Mouse (Mus musculus): ENCODE measurements around the gene Slmap.
"Not testable (repeated sequence)": the region's sequence is repeated elsewhere in the genome, so short reads cannot be mapped to it uniquely, and the experiment has no call there.

Slmap gene

GRCm38 (mm10) chr14:26534757-26535479 lies at the start of gene Slmap:
Gene Slmap (minus strand): TSS chr14:26534931.
- DNase-seq (ENCODE audit: low spot score): peak; percentile 98

DNA sequence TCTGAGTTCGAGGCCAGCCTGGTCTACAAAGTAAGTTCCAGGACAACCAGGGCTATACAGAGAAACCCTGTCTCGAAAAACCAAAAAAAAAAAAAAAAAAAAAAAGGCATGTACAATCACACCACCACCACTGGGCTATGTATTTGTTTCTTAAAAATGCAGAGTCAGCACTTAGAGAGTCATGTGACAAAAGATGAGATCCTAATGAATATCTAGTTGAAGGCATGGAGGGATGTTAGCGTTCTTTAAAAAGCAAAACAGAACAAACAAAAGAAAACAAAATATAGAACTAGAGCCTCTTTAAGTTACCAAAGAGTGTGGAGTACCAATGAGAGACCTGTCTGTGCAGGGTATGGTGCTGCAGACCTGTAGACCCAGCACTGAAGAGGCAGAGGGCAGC lies 48.9 kb upstream of the Slmap start:
- no peak for DNase-seq (ENCODE audit: low spot score)

DNA sequence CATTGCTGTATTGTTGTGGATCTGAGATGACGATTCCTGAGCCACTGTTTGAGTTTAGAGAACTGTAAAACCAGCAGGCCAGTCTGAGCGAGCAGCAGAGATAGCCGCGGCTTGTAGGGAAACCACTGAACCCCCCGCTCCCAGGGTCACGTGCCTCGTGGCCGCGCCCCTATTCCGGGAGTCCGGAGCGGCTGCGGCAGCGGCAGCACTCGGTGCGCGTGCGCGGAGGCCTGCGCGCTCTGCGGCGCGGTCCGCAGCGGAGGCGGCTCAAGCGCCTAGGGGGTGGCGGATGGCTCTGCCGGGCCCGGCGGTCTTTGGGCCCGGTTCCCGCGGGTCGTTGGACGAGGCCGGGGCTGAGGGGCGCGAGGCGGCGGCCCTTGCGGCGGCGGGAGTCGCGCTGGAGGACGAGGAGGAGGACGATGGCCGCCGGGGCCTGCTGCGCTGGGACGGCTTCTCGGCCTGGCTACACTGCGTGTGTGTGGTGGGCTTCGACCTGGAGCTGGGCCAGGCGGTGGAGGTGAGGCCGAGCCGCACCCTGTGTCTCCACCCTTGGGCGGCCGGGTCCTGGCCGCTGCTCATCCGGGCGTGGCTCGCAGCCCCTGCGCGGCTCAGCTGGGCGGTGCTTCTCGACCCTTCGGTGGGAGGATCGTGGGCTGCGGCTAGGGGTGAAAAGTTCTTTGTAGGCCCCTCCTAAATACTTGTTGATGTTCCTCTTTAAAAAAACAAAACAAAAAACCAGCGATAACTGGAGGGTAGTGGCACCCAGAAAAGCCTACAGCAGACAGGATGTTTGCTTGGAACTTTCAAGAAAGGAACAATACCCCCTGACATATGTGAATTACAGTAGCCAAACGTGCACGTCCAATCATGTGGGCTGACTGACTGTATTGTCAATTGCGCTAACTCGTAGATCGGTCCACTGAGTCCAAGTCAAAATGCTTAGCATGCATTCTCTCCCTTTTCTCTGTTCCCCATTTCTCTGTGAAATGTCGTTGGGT lies 44.9 kb upstream of the Slmap start:
- DNase-seq (ENCODE audit: low spot score): peak; percentile 89

GRCm38 (mm10) chr14:26578791-26579191 lies 44.1 kb upstream of the Slmap start:
- no peak for DNase-seq (ENCODE audit: low spot score)

- DNase-seq (ENCODE audit: low spot score): no peak
Observed at GRCm38 (mm10) chr14:26576255-26576780, 41.6 kb upstream of the Slmap start.

DNA sequence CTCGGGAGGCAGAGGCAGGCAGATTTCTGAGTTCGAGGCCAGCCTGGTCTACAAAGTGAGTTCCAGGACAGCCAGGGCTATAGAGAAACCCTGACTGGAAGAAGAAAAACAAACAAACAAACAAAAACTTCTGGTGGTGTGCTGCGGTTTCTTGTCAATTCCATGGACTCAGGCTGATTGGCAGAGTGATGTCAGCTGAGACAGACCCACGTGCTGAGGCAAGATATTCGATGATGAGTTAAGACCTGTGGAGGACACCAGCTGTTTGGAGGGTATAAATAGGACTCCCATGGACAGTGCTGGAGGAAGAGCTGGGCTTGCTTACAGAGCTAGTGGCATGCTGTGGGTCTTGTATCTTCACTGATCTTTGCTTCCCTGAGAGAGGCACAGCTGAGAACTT lies 38.8 kb upstream of the Slmap start, which contains the start of gene Dennd6a:
Dennd6a (plus strand) TSS at position 301 of the 400 bp plus-strand sequence.
- DNase-seq (ENCODE audit: low spot score): not testable (repeated sequence)

DNA sequence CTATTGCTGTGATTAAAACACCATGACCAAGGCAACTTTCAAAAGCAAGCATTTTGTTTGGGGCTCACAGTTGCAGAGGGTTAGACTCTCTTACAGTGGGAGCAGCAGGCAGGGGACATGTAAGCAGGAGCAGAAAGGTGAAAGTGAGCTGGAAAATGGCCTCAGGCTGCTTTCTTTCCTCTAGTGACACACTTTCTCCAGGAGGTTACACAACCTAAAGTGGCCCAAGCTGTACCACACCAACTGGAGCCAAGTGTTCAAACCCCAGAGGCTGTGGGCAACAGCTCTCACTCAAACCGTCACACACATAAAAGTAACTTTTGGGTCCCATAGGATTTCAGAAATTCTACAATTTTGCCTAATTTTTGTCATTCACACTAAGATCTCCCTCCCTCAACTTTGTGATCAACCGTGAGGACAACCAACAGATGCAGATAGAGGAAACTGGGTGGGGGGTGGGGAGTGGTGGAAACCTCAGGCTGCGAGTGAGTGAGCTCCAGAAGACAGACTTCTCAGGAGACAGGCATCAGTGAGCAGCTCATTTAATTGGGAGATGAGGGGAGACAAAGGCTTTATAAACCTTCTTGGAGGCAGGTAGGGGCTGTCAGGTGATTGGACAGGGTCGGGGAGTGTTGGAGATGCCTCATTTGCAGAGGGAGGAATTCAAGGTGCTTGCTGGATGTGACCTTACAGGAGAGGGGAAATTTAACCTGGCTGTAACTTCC lies 37.4 kb upstream of the Slmap start:
- DNase-seq (ENCODE audit: low spot score): no peak

- DNase-seq (ENCODE audit: low spot score): no peak
Observed at GRCm38 (mm10) chr14:26569880-26570279, 35.1 kb upstream of the Slmap start.

DNA sequence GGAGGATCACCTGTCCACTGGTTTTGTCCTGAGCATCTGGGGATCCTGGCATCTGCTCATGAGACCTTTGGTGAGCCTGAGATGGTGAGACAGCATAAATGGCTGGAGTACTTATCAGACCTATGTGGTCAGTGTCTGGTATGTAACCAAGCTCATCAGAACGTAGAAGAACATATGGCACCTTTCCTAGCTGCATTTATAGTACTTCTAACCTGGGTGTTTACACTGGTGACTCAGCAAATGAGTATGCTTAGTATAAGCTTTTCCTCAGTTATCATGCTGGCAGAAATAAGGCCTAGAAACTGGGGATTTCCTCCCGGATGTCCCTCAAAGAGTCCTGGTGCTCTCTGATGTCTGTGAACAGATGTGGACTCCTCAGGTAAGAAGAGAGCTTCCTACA lies 27.5 kb upstream of the Slmap start:
- no peak for DNase-seq (ENCODE audit: low spot score)

- no peak for DNase-seq (ENCODE audit: low spot score)
Observed at GRCm38 (mm10) chr14:26558536-26558935, 23.8 kb upstream of the Slmap start.

DNA sequence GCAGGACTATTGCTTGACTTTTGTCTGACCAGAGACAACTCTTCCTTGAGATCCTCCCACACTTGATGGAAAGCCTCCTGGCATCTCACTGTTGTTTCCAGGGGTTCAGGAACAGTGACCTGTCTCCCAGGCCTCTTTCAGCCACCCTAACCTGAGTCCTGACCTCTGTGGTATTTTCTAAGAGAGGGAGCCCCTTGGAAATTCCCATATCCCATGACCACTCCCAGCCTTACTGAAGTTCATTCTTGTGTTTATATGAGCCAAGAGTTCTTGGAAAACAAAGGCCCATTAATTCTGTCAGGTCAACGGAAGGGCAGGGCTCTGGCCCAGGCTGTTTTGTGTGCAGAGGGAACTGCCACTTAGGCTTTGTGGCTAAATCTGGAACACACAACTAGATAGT lies 22.9 kb upstream of the Slmap start:
- DNase-seq (ENCODE audit: low spot score): no peak

DNA sequence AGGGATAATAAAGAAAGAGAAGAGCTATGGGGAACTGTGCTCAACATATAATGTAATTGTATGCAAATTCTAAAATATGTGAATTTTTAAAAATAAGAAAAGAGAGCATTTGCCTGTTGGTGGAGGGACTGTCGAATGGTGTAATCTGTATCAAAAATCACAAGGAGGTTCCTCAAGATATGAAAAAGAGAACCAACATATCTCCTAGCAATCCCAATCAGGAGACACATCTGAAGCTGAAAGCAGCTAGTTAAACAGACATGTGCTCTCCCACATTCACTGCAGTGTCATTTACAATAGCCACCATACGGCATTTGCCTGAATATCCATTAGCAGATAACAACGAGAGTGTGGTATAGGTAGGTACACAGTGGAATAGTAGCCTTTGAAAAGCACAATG lies 18.1 kb upstream of the Slmap start:
- DNase-seq (ENCODE audit: low spot score): no peak

DNA sequence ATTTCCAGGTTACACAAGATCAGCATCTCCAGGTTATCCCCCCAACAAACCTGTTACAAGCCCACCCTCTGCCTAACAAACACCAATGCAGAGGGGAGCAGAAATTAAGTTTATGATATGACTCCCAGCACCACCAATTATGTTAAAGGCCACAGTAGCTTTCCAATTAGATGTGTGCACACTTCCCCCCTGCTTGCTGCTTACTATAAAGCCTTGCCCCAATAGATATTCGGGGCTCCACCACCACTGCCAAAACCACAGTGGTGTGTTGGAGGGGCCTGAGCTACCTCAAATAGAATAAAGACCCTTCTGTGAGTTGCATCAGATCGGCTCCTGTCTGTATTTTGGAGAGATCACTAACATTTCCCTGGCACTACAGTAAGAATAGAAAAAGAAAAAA lies 17.7 kb upstream of the Slmap start:
- DNase-seq (ENCODE audit: low spot score): no peak

DNA sequence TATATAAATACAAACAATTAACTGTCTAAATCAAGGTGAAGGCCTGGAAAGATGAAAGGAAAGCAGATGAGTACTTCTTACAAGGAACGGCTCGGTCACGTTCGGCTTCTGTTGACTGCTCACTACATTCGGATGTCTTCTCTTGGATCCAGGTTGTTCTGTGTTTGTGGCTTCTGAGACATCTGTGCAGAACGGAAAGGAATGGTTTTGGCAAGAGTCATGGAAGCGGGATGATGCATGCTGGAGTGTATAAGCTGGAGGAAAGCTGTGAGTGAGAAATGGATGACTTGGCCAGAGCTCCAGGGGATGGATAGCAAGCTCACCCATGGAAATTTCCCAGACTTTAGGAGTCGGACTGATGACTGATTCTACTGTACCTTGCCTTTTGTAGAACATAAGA lies 16.0 kb upstream of the Slmap start:
- DNase-seq (ENCODE audit: low spot score): no peak

DNA sequence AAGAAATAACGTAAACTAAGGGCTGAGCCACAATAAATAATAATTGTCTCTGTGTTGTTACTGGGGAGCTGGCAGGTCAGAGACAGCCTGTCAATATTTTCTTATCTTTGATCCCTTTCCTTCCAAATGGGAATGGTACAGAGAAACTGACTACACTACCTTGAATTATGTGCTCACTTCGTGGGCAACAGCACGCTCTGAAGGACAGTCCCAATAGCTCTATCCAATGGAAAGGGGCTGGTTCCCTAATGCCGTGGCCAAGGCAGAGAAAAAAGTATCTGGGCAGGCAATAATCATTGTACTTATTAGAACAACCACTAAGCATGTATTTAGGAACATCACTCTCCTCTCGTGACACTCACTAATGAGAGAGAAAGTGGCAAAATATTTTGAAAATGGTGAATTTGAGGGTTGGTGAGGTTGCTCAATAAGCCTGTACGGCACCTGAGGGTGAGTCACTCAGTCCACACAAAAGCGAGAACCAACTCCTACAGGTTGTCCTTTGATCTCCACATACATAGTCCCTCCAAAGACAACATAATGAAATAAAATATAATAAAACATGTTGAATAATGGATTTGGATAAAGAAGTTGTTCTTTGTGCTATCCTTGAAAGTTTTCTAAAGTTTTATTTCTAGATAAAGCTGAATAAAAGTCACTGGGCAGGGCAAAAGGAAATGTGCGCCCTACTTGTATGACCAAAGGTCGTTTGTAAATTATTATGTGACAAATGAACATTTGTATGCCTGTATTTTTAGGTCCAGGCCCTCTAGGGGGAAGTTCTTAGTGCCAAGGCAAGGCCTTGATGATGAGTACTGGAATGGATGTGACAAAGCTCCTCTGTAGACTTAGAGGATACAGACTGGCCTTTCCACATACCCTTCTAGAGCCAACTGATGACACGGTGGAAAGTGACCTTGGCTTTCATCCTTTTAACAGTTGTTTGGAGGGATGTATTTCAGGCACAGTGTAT lies 13.1 kb upstream of the Slmap start:
- DNase-seq (ENCODE audit: low spot score): no peak

GRCm38 (mm10) chr14:26542136-26542535 lies 7.4 kb upstream of the Slmap start:
- no peak for DNase-seq (ENCODE audit: low spot score)

DNA sequence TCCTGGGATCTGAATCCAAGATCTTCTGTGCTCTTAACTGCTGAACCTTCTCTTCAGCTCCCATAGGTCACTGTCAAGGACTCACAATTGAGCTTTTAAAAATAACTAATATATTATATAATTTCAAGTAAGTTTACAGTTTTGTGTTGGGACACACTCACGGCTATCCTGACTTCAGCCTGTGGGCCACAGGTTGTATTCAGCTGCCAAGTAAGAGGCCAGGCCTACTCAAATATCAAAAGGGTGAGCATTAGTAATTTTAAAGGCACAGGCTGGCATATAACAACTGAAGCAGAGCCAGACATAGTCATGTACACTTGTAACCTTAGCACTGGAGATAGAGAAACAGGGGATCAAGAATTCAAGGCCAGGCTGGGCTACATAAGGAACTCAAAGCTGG lies 5.8 kb upstream of the Slmap start:
- no peak for DNase-seq (ENCODE audit: low spot score)

- no peak for DNase-seq (ENCODE audit: low spot score)
Observed at GRCm38 (mm10) chr14:26539241-26539640, 4.5 kb upstream of the Slmap start.

DNA sequence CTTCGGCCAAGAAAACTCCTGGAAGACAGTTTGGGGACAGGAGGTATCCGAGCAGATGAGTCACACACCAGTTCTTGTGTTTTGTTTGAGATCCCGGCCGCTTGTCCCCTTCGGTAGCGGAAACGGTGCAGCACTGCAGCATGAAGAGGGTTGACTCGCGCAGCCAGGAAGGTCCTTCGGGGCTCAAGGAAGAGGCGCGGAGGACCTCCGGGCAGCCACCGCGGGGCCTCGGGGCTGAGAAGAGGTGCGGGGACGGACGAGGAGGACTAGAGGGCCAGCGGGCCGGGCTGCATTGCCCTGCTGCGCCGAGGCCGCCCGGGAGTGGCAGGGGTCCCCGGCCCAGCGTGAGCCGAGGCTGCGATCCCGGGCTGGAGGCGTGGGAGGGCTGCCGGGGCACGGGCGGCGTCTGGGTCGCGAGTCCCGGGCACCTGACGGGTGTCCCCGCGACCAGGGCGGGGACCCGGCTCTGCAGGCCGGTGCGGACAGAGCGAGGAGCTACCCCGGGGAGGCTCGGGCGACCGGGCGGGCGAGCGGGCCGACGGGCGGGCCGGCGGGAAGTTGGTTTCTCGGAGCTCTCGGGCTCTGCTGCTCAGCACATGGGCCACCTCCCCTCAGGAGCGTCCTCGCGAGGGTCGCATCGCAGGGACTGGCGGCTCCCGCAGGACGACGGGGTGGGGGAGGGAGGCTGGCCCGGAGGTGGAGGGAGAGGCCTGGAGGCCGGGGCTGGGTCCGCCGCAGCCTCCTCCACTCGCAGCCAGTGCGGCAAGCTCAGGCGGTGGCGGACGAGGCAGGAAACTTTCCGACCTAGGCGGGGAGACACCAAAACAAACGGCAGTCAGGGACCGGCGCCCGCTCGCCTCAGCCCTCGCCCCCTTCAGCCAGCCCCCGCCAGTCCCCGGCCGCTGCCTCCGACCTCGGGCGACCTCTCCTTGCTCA lies 642 bp downstream of the Slmap start:
- no peak for DNase-seq (ENCODE audit: low spot score)

GRCm38 (mm10) chr14:26533267-26533666 lies 1.5 kb downstream of the Slmap start:
- peak; percentile 10 for DNase-seq (ENCODE audit: low spot score)

Measured in ovary, postnatal 36 days (tissue).